Mouse (Mus musculus) liver, embryonic 14.5 days (tissue): ENCODE measurements around the gene Tmem86b. TPM values are rescaled to one million over a fixed set of nuclear protein-coding genes. Genes with fewer than 3 reads are reported as not detected.

ENCODE experiments used
- ATAC-seq: fragments of 200-750 bp; cut with Nextera tagmentation; 2 replicates; pipeline ENCODE4 v1.8.0; 2017; ENCODE audit warnings: moderate number of reproducible peaks, mild to moderate bottlenecking, moderate library complexity; ENCODE audit not compliant: insufficient read depth
- DNase-seq, 3 experiments: peaks; one replicate each; pipeline ENCODE4 v3.0.0-alpha.2; 2012 to 2013; ENCODE audit warnings: low read depth in 3 of 3, low spot score in 3 of 3
- H3K27ac ChIP-seq: fragments of 300-500 bp; sonication (generic); 2 replicates; pipeline ENCODE4 v1.5.1; 2014; ENCODE audit warnings: moderate library complexity, mild to moderate bottlenecking, control low read depth, inconsistent platforms
- H3K27me3 ChIP-seq: fragments of 300-500 bp; sonication (generic); 2 replicates; pipeline ENCODE4 v1.6.1; 2014; ENCODE audit warnings: mild to moderate bottlenecking, low read length, moderate library complexity; ENCODE audit not compliant: control insufficient read depth, insufficient read depth
- H3K36me3 ChIP-seq: fragments of 300-500 bp; sonication (generic); replicated peaks from 2 replicates; pipeline ENCODE4 v1.6.1; 2014; ENCODE audit warnings: low read depth; ENCODE audit not compliant: control insufficient read depth, insufficient read depth
- H3K4me1 ChIP-seq, 2 experiments: fragments of 200-500 bp in 1 of 2; fragments of 300-500 bp in 1 of 2; sonication (generic) in 1 of 2; replicated peaks; 2 replicates each; pipeline ENCODE4 v1.6.1; 2012 to 2014; ENCODE audit warnings: antibody characterized with exemption in 1 of 2, inconsistent platforms in 1 of 2, low read length in 1 of 2; ENCODE audit not compliant: control insufficient read depth in 2 of 2, insufficient read depth in 2 of 2
- H3K4me2 ChIP-seq: fragments of 300-500 bp; sonication (generic); 2 replicates; pipeline ENCODE4 v1.6.1; 2014; ENCODE audit warnings: low read depth, mild to moderate bottlenecking, control low read depth, moderate library complexity
- H3K4me3 ChIP-seq, 2 experiments: fragments of 200-500 bp in 1 of 2; fragments of 300-500 bp in 1 of 2; sonication (generic) in 1 of 2; 2 replicates each; pipeline ENCODE4 v1.5.1; 2012 to 2014; ENCODE audit warnings: low read depth in 2 of 2, low read length in 2 of 2, mild to moderate bottlenecking in 2 of 2, control low read depth in 1 of 2, inconsistent platforms in 1 of 2, moderate library complexity in 1 of 2; ENCODE audit not compliant: insufficient read depth in 1 of 2
- H3K9ac ChIP-seq: fragments of 300-500 bp; sonication (generic); replicated peaks from 2 replicates; pipeline ENCODE4 v1.6.1; 2014; ENCODE audit warnings: mild to moderate bottlenecking, control low read depth, moderate library complexity
- H3K9me3 ChIP-seq: fragments of 300-500 bp; sonication (generic); 2 replicates; pipeline ENCODE4 v1.6.1; 2016; ENCODE audit warnings: low read length, mixed read lengths; ENCODE audit not compliant: control insufficient read depth
- CTCF ChIP-seq: IDR thresholded peaks from 2 replicates; pipeline ENCODE4 v1.5.1; 2016; ENCODE audit warnings: antibody characterized with exemption, low read depth, control low read depth
- EP300 ChIP-seq: IDR thresholded peaks from 2 replicates; pipeline ENCODE4 v1.6.1; 2016; ENCODE audit warnings: antibody characterized with exemption, low read depth
- WGBS: fragments of 180-500 bp; shearing (Covaris S2); extraction: QIAGEN DNeasy Blood & Tissue Kit; methylation state at CpG from one replicate; pipeline ENCODE4 v1.1.7; 2014; ENCODE audit not compliant: insufficient replicate concordance; 5-methylcytosine and 5-hydroxymethylcytosine counted together
- polyA plus RNA-seq, 2 experiments: library from polyadenylated mRNA; depleted of rRNA in 1 of 2; stranded (reverse) in 1 of 2; unstranded in 1 of 2; fragments of >200 nt; fragmentation: Nextera tagmentation in 1 of 2; extraction: Ambion mirVana in 1 of 2; gene quantifications; 2 replicates each; pipeline versions ENCODE4 v1.2.1 to v1.2.3; 2012 to 2014

The Tmem86b gene
- polyA plus RNA-seq, 2 experiments: 30.5 to 36.4 TPM

GRCm38 (mm10) chr7:4656818-4657217, 25.6 kb upstream of the Tmem86b start:
- ATAC-seq (no peak), DNase-seq (no peak)
- no peak for TF ChIP-seq CTCF
- no peak for TF ChIP-seq EP300
- H3K27me3 ChIP-seq: no peaks in the 10 kb centered on the region
- peaks cover 8% of the 10 kb centered on the region for H3K36me3 ChIP-seq
- H3K9ac ChIP-seq: peak overlapping the region; percentile 94
- H3K27ac ChIP-seq: peak overlapping the region; percentile 21; the same call in 1 of the 2 replicates
- H3K4me1 ChIP-seq: peaks cover 33 to 39% of the 10 kb centered on the region in 2 experiments
- WGBS: 18% methylated on average over 1 of the region's 1 CpGs
- H3K9me3 ChIP-seq: no peaks in the 10 kb centered on the region
- peak overlapping the region; percentile 73 to 99 for H3K4me3 ChIP-seq
- peak overlapping the region; percentile 99 for H3K4me2 ChIP-seq

GRCm38 (mm10) chr7:4655916-4656315, 24.7 kb upstream of the Tmem86b start:
- Histone ChIP-seq H3K9me3 (no peaks in the 10 kb centered on the region), H3K27ac (no peak overlapping the region), H3K4me1 (peaks cover 33 to 43% of the 10 kb centered on the region in 2 experiments), H3K4me3 (peak overlapping the region in 1 of 2 experiments; percentile 99; a peak in 1 of 4 replicates), H3K36me3 (peaks cover 8% of the 10 kb centered on the region), H3K27me3 (no peaks in the 10 kb centered on the region), H3K9ac (no peak overlapping the region; the same call in 1 of the 2 replicates), H3K4me2 (peak overlapping the region; percentile 99)
- no peak for ATAC-seq
- DNase-seq: no peak
- whole genome bisulfite sequencing: 67% methylated on average over 1 of the region's 1 CpGs
- TF ChIP-seq EP300: no peak
- no peak for TF ChIP-seq CTCF

GRCm38 (mm10) chr7:4655393-4655792, 24.2 kb upstream of the Tmem86b start:
- Histone ChIP-seq H3K27me3 (no peaks in the 10 kb centered on the region), H3K4me3 (no peak overlapping the region; a peak in 1 of 4 replicates), H3K36me3 (peaks cover 8% of the 10 kb centered on the region), H3K9me3 (no peaks in the 10 kb centered on the region), H3K4me1 (peaks cover 33 to 43% of the 10 kb centered on the region in 2 experiments), H3K9ac (no peak overlapping the region; the same call in 1 of the 2 replicates), H3K27ac (no peak overlapping the region), H3K4me2 (peak overlapping the region; percentile 99)
- DNase-seq: no peak
- ATAC-seq: no peak
- TF ChIP-seq CTCF (no peak), EP300 (no peak)
- 52% methylated on average over 4 of the region's 4 CpGs for WGBS

DNA sequence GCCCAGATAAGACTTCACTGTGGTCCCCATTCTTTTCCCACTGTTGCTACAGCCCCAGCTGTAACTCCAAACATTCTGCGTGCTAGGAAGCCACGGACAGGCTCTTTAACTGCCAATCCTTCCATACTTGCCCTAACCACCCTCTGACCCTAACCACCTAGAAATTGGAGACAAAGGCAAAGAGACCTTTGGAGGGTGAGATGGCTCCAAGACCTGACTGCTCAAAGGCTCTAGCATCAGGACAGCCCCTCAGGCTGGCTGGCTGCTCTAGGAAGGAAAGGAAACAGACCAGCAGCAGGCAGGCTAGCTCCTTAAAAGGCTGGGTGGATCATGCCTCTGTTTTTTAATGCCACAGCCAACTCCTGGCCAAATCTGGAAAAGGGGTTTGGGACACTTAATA, 23.0 kb upstream of the Tmem86b start:
- no peak for ATAC-seq
- Histone ChIP-seq H3K36me3 (peaks cover 8% of the 10 kb centered on the region), H3K4me2 (peak overlapping the region; percentile 99), H3K4me1 (peaks cover 33 to 39% of the 10 kb centered on the region in 2 experiments), H3K9ac (peak overlapping the region; percentile 40), H3K9me3 (no peaks in the 10 kb centered on the region), H3K4me3 (no peak overlapping the region), H3K27ac (peak overlapping the region; percentile 51), H3K27me3 (no peaks in the 10 kb centered on the region)
- TF ChIP-seq EP300 (no peak), CTCF (no peak)
- 11% methylated on average over 2 of the region's 2 CpGs for WGBS
- DNase-seq: no peak

DNA sequence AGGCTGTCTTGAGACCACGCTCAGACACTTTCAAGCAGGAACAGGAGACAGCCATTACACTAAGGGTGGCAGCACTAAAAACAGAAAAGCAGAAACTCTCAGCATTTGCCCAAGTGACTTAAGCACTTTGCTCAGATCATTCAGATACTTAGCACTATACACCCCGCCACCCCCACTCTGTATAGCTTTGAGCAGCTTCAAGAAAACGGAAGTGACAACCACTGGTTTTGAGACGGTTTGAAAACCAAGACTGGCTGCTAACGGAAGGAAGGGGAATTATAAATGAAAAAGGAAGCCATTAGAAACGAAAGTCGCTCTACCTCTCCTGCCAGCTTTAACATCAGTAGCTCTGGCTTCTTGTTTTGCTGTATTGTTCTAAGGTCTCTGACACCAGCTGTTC, 22.6 kb upstream of the Tmem86b start:
- H3K27ac ChIP-seq: peak overlapping the region; percentile 51; the same call in 1 of the 2 replicates
- 0 out of 4 replicates have a peak overlapping the region, but pooled peaks of 1 of the 2 experiments have one; percentile 12 for H3K4me3 ChIP-seq
- H3K9ac ChIP-seq: peak overlapping the region; percentile 40; the same call in 1 of the 2 replicates
- ATAC-seq (no peak), DNase-seq (no peak)
- no peaks in the 10 kb centered on the region for H3K27me3 ChIP-seq
- H3K4me1 ChIP-seq: peaks cover 33 to 39% of the 10 kb centered on the region in 2 experiments
- TF ChIP-seq CTCF: no peak
- TF ChIP-seq EP300: no peak
- peak overlapping the region; percentile 99 for H3K4me2 ChIP-seq
- H3K9me3 ChIP-seq: no peaks in the 10 kb centered on the region
- WGBS: 26% methylated on average over 7 of the region's 7 CpGs
- peaks cover 8% of the 10 kb centered on the region for H3K36me3 ChIP-seq
